Mouse (Mus musculus) gonadal fat pad, adult 2 months (tissue): ENCODE measurements around the gene Bcl11a. TPM values are rescaled to one million over a fixed set of nuclear protein-coding genes. Genes with fewer than 3 reads are reported as not detected.

Source experiments
- DNase-seq: peaks from one replicate; pipeline ENCODE4 v3.0.0-alpha.2; 2012; ENCODE audit warnings: low read depth
- polyA plus RNA-seq: library from polyadenylated mRNA; depleted of rRNA; stranded (reverse); fragments of >200 nt; gene quantifications from 2 replicates; pipeline ENCODE4 v1.2.3, GENCODE M21; 2012

The Bcl11a gene
- polyA plus RNA-seq, 1 experiment = 0.14 TPM

GRCm38 (mm10) chr11:24080541-24080940 lies 2.7 kb downstream of the Bcl11a start:
- no peak for DNase-seq

DNA sequence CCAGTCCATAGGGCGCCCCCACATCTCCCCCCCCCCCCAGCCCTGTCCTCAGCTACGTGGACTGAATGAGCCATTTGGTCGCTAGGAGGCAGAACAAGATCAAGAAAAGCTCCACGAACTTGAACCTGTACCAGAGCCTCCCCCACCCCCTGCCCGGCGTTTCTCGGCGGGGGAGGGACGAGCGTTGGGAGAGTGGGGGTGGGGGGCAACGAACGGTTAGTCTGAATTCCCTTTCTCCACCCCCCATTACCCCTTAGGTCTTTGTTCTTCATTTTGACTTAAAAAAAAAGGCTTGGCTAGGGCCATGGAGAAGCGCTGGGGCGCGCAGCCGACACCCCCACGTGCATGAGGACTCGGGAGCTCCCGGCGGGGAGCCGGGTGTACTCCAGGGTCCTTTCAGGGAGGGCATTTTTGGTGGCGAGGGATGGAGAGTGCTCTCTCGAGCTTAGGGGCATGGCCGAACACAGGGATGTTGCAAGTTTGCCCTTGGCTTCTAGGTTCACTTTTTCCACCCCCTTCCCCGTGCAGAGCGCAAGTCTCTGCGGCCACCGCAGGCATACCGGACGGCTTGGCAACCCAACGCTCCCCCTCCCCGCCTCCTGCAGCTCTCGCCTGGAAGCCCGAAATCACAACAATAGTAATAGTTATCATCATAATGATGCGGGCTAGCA lies 3.3 kb downstream of the Bcl11a start:
- no peak for DNase-seq

GRCm38 (mm10) chr11:24081687-24082384 lies 4.0 kb downstream of the Bcl11a start:
- no peak for DNase-seq

- DNase-seq = no peak
Observed at GRCm38 (mm10) chr11:24082385-24083075, 4.7 kb downstream of the Bcl11a start.

DNA sequence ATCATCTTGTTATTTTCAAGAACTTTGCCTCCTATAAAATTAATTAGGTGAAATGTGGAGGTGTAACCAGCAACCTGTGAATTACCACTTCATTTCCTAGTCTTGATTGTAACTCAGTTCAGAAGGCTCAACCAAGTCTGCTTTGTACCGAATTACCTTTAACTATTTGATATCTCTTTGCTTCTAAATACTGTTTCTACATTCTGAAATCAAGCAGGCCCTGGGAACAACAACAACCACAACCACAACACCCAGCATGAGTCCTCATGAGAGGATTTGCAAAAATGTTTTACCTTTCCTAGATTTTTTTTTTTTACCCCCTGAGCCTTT lies 5.2 kb downstream of the Bcl11a start:
- no peak for DNase-seq

DNA sequence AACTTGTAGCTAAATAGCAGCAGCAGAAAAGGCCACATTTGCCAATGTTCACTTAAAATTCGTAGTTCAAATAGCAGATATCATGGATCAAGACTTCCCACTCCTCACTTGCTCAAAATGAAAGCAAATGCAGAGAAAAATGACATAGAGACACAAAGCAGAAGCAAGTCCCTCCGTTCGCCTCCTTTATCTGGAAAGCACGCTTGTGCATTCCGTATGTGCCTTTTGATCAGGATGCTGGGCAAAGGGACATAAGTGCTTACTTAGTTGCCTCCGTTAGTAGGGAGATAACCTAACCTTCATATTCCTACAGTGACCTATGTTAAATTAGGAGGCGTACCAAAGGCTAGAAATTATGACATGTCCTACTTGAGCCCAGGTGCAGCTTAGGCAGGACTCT lies 5.6 kb downstream of the Bcl11a start:
- DNase-seq = no peak

DNA sequence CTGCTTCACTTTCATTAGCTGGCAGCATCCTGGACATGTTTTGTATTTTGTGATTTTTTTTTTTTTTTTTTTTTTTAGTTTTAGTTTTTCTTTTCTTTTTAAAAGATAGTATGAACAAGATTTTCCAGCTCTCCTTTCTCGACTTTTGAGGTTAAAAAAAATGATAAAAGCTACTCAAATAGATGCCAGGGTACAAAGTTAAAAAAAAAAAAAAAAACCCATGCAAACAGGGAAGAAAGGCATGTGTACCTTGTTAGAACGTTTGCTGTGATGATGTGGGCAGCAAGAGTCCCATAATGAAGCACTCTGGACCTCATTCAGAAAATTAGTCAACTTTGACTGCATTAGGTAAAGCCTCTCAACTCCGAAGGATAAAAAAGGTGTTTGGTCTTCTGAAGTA lies 6.2 kb downstream of the Bcl11a start:
- DNase-seq = no peak

GRCm38 (mm10) chr11:24084590-24084989 lies 6.7 kb downstream of the Bcl11a start:
- no peak for DNase-seq

DNA sequence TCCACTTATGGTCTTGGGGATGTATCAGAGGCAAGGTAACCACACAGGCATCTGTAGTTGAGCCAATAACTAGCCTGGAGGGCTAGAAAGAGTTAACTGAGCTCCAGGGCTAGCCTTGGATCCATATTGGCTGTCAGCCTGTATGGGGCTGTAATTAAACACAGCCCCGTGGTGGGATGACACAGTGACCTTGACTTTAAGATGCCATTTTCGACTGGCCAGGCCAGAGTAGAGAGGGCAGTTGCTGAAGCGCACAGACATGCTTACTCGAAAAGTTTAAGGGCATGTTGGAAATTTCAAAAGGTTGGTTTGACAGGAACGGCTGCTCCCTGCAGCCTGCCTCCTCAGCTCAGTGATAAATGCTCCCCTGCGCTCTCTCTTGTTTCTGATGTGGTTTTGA lies 8.1 kb downstream of the Bcl11a start:
- DNase-seq = no peak

- DNase-seq = no peak
Observed at GRCm38 (mm10) chr11:24087069-24087468, 9.2 kb downstream of the Bcl11a start.

- no peak for DNase-seq
Observed at GRCm38 (mm10) chr11:24090443-24090842, 12.6 kb downstream of the Bcl11a start.

GRCm38 (mm10) chr11:24091393-24092080 lies 13.7 kb downstream of the Bcl11a start:
- DNase-seq = no peak

GRCm38 (mm10) chr11:24092618-24093017 lies 14.8 kb downstream of the Bcl11a start:
- DNase-seq = no peak

- DNase-seq = no peak
Observed at GRCm38 (mm10) chr11:24094086-24094487, 16.2 kb downstream of the Bcl11a start.

DNA sequence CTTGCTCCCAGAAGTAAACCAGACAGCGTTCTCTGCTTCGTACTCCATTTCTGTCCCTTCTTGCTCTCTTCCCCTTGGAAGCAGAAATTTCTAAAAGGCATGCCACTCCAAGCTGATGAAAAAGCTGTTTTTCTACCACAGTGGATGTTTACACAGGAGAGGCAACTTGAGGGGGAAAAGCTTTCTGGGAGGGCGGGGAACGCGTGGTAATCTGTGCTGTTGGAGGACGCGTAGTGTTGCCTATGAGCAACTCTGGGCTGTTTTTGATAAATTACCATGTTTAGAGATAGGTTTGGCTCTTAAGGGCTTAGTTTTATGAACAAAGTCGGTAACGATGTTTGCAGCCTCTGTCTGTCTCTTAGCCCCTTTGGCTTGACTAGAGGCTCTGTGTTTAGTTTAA lies 17.4 kb downstream of the Bcl11a start:
- no peak for DNase-seq

- no peak for DNase-seq
Observed at GRCm38 (mm10) chr11:24095656-24096353, 17.9 kb downstream of the Bcl11a start.

- no peak for DNase-seq
Observed at GRCm38 (mm10) chr11:24096483-24096882, 18.6 kb downstream of the Bcl11a start.

DNA sequence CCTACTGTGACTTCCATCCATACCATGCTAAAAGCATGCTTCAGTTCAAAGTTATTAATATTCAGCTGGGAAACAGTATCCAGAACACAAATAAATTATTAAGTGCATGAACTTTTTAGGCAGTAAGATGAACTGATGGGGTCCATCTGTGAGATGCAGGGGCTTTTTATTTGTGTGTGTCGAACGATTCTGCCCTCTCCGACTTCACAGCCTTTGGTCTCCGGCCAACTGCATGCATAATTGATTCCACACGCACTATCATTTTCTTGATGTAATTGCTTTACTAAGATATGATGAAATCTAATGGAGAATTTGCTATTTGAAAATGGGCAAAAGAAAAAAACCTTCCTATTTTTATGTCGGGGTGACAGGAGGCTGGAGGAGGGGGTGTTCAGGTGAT lies 19.2 kb downstream of the Bcl11a start:
- no peak for DNase-seq

DNA sequence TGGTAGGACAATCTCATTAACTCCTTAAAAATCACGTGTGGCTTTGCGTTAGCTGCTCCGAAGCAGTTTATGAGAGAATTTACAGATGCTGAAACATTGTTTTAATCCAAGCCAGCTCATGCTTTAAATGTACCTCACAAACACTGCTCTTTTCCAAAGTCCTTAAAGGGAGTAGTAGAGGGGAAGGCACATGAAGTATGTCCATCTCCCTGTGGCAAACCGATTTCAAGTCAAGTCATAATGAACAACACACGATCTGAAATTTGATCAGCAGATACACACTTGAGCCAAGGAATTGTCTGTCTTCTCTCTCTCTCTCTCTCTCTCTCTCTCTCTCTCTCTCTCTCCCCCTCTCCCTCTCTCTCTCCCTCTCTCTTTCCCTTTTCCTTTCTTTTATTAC lies 20.2 kb downstream of the Bcl11a start:
- no peak for DNase-seq

DNA sequence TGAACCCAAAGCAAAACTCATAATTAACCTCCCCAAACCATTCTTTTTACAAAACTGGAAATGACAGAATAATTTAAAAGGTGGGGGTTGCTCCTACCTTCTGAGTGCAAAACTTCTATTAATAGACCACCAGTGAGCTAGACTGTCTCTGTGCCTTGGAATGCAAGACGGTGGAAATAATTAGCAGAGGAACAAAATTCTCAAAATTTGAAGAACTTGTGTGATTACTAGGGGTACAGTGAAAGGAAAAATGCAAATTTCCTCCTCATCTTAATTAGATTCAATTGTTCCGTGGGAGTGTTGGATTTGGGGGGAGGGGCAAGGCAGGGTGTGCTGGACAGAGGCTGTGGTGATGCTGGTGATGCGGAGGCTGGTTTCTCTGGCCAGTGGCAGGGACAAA lies 20.8 kb downstream of the Bcl11a start:
- DNase-seq = no peak

DNA sequence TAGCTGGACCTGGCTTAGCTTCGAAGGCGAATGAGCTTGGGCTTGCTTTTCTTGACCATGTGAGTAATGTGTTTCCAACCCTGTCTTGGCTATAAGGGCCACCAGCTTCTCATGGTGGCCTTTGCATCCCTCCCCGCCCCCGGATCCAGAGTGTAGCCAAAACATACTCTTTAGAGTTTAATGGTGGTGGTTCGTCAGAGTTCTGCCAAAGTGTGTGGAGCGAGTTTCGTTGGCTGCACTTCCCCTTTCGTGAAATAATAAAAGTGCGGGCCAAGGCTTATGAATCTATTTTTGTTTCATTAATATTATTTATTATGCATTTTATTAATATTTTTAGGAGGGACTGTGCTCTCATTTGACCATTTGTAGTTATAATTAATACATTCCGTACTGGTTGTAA lies 21.4 kb downstream of the Bcl11a start:
- no peak for DNase-seq

GRCm38 (mm10) chr11:24099886-24100293 lies 22.0 kb downstream of the Bcl11a start:
- DNase-seq = no peak
